Mouse (Mus musculus): Measurements from ENCODE around the gene Vmn1r208. TPM values are rescaled to one million over a fixed set of nuclear protein-coding genes. Genes with fewer than 3 reads are reported as not detected.

Vmn1r208 gene
- polyA plus RNA-seq (2012; rRNA removed; ENCODE audit: low replicate concordance): not detected in 2 replicates

DNA sequence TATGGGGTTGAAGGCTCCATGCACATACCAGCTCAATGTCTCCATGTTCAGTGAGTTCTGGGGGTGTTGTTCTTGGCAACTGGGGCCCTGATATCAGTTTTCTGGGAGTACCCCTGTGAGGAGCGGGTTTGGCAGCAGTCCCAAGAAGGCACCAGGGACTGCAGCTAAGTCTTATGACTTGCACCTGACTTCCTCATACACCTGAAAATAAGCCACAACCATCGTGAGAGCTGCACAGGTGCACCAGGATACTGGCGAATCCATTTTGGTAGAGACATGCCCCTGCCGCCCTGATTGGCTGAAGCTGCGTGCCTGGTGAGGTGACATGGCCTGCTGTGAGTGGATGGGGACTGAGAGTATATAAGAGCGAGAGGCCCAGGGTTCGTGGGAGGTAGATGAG, at the start of gene Vmn1r208:
Vmn1r208 (minus strand) TSS at position 101 of the 400 bp plus-strand sequence.

GRCm38 (mm10) chr13:22809582-22809981, 32.4 kb upstream of the Vmn1r208 start, which contains the start of gene Vmn1r209:
Gene Vmn1r209, minus strand, starts transcription at chr13:22809682.

DNA sequence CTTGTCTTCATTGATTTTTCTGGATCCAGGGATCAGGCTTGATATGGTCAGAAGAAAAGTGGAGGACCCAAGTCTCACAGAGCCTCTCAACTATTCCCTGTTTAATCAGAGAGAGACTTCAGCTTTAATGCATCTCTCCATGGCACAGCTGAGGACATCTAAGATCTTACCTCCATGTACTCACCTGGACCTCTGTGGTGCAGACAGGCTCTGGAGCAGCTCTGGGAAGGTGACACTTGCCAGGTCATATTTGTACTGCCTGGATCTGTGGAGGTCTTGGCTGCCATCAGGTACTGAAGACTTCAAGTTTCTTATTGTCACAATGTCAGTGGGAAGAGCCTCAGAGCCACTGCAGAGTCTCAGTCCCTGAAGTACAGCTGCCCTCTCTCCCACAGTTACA, 47.7 kb downstream of the Vmn1r208 start, which contains the start of gene Vmn1r207-ps:
Vmn1r207-ps (minus strand) TSS at position 101 of the 400 bp plus-strand sequence.

Other genes with a start within 250 kb of the Vmn1r208 start
- not detected in 2 replicates for gene Vmn1r204, start 224.2 kb downstream of the Vmn1r208 start, polyA plus RNA-seq (2012; rRNA removed; ENCODE audit: low replicate concordance)
- not detected in 2 replicates for gene Vmn1r205, start 184.4 kb downstream of the Vmn1r208 start, polyA plus RNA-seq (2012; rRNA removed; ENCODE audit: low replicate concordance)
- gene Vmn1r206, start 153.1 kb downstream of the Vmn1r208 start, polyA plus RNA-seq (2012; rRNA removed; ENCODE audit: low replicate concordance): not detected in 2 replicates
- gene Vmn1r207-ps, start 47.8 kb downstream of the Vmn1r208 start, polyA plus RNA-seq (2012; rRNA removed; ENCODE audit: low replicate concordance): not detected in 2 replicates
- gene Vmn1r209, start 32.3 kb upstream of the Vmn1r208 start, polyA plus RNA-seq (2012; rRNA removed; ENCODE audit: low replicate concordance): not detected in 2 replicates
- not detected in 2 replicates for gene Vmn1r210, start 53.9 kb upstream of the Vmn1r208 start, polyA plus RNA-seq (2012; rRNA removed; ENCODE audit: low replicate concordance)
- gene Vmn1r211, start 80.2 kb upstream of the Vmn1r208 start, polyA plus RNA-seq (2012; rRNA removed; ENCODE audit: low replicate concordance): not detected in 2 replicates
- gene Vmn1r212, start 106.8 kb upstream of the Vmn1r208 start, polyA plus RNA-seq (2012; rRNA removed; ENCODE audit: low replicate concordance): not detected in 2 replicates
- not detected in 2 replicates for gene Vmn1r213, start 230.3 kb upstream of the Vmn1r208 start, polyA plus RNA-seq (2012; rRNA removed; ENCODE audit: low replicate concordance)